Mouse (Mus musculus) forebrain, embryonic 14.5 days (tissue): ENCODE results near the gene Smim20. TPM values are rescaled to one million over a fixed set of nuclear protein-coding genes. Genes with fewer than 3 reads are reported as not detected.

Source experiments
- ATAC-seq: fragments of 200-750 bp; cut with Nextera tagmentation; 2 replicates; pipeline ENCODE4 v1.8.0; 2017; ENCODE audit warnings: mild to moderate bottlenecking, moderate library complexity
- DNase-seq: peaks from one replicate; pipeline ENCODE4 v3.0.0-alpha.2; 2015; ENCODE audit warnings: low spot score
- H3K27ac ChIP-seq: fragments of 300-500 bp; sonication (generic); 2 replicates; pipeline ENCODE4 v1.5.1; 2014; ENCODE audit warnings: low read depth, mild to moderate bottlenecking, control low read depth, low read length, moderate library complexity
- H3K27me3 ChIP-seq: fragments of 300-500 bp; sonication (generic); replicated peaks from 2 replicates; pipeline ENCODE4 v1.6.1; 2014; ENCODE audit warnings: low read length, control low read depth, mixed read lengths; ENCODE audit not compliant: control insufficient read depth, insufficient read depth
- H3K36me3 ChIP-seq: fragments of 300-500 bp; sonication (generic); 2 replicates; pipeline ENCODE4 v1.6.1; 2014; ENCODE audit warnings: low read length, control low read depth; ENCODE audit not compliant: control insufficient read depth, insufficient read depth
- H3K4me1 ChIP-seq: fragments of 300-500 bp; sonication (generic); 2 replicates; pipeline ENCODE4 v1.6.1; 2014; ENCODE audit warnings: antibody characterized with exemption, low read length, control low read depth; ENCODE audit not compliant: control insufficient read depth, insufficient read depth
- H3K4me2 ChIP-seq: fragments of 300-500 bp; sonication (generic); 2 replicates; pipeline ENCODE4 v1.6.1; 2014; ENCODE audit warnings: mild to moderate bottlenecking, control low read depth, low read length
- H3K4me3 ChIP-seq: fragments of 300-500 bp; sonication (generic); 2 replicates; pipeline ENCODE4 v1.5.1; 2014; ENCODE audit warnings: low read depth, low read length, control low read depth
- H3K9ac ChIP-seq: fragments of 300-500 bp; sonication (generic); 2 replicates; pipeline ENCODE4 v1.6.1; 2014; ENCODE audit warnings: mild to moderate bottlenecking, low read length, control low read depth, moderate library complexity
- H3K9me3 ChIP-seq: fragments of 300-500 bp; sonication (generic); replicated peaks from 2 replicates; pipeline ENCODE4 v1.6.1; 2016; ENCODE audit warnings: low read length, control low read depth, mixed read lengths; ENCODE audit not compliant: control insufficient read depth
- WGBS: fragments of 180-500 bp; shearing (Covaris S2); extraction: QIAGEN DNeasy Blood & Tissue Kit; methylation state at CpG from one replicate; pipeline ENCODE4 v1.1.7; 2014; 5-methylcytosine and 5-hydroxymethylcytosine counted together
- polyA plus RNA-seq: library from polyadenylated mRNA; unstranded; fragments of >200 nt; fragmentation: Nextera tagmentation; extraction: Ambion mirVana; gene quantifications from 2 replicates; pipeline ENCODE4 v1.2.1, GENCODE M21; 2014

Gene Smim20
- polyA plus RNA-seq, 1 experiment from 2014 or later: 95.4 TPM

- 93% methylated on average over 3 of the region's 3 CpGs for WGBS
- Histone ChIP-seq H3K36me3 (no peaks in the 10 kb centered on the region), H3K9ac (no peak overlapping the region), H3K27ac (no peak overlapping the region), H3K4me2 (no peak overlapping the region), H3K9me3 (no peaks in the 10 kb centered on the region), H3K4me3 (no peak overlapping the region), H3K4me1 (no peaks in the 10 kb centered on the region), H3K27me3 (no peaks in the 10 kb centered on the region)
- ATAC-seq (no peak), DNase-seq (no peak)
These were observed 40.0 kb downstream of the Smim20 start for GRCm38 (mm10) chr5:53306864-53307263.

DNA sequence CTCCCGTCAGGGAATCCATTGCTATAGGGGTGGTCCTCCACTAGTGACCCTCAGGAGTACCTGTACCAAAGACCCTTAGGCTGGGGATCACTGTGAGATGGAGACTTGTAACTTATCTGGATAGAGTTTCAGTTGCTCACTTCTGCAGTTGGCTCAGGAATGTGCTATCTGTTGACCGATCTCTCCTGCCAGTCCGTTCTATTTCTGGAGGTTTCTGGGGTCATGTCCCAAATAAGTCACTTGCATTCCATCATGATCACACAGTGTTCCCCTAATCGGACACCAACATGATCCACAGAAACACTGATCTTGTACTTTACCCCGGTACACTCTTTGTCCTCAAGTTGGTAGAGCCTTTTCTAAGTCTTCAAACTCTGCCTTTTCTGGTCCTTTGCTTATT lies 40.6 kb downstream of the Smim20 start:
- Histone ChIP-seq H3K4me1 (no peaks in the 10 kb centered on the region), H3K27me3 (no peaks in the 10 kb centered on the region), H3K36me3 (no peaks in the 10 kb centered on the region), H3K4me2 (no peak overlapping the region), H3K27ac (no peak overlapping the region), H3K4me3 (no peak overlapping the region), H3K9ac (no peak overlapping the region), H3K9me3 (no peaks in the 10 kb centered on the region)
- DNase-seq: no peak
- ATAC-seq: no peak
- 96% methylated on average over 5 of the region's 5 CpGs for WGBS

- H3K4me3 ChIP-seq: no peak overlapping the region
- no peaks in the 10 kb centered on the region for H3K4me1 ChIP-seq
- no peak for ATAC-seq
- no peak for DNase-seq
- H3K9me3 ChIP-seq: no peaks in the 10 kb centered on the region
- H3K9ac ChIP-seq: no peak overlapping the region
- H3K27ac ChIP-seq: no peak overlapping the region
- no peak overlapping the region for H3K4me2 ChIP-seq
- WGBS: 93% methylated on average over 13 of the region's 13 CpGs
- H3K27me3 ChIP-seq: no peaks in the 10 kb centered on the region
- no peaks in the 10 kb centered on the region for H3K36me3 ChIP-seq
These were observed 47.7 kb downstream of the Smim20 start for GRCm38 (mm10) chr5:53314404-53315167.

DNA sequence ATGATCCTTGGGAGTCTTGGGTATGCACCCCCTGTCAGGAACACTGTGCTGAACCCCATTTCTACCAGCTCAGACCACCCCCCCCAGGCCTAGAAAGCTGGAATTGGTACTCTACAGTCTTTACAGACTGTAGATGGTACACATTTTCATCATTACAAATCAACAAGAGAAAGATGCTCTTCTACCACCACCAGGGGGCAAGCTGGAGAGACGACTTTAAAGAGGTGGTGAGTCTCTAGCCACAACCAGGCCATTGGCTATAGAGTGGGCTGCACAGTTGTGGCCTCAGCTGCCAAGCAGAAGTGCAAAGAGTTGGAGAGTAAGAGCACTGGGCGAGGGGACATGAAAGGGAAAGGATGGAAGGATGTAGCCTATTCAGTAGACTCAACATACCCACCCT lies 48.9 kb downstream of the Smim20 start:
- H3K36me3 ChIP-seq: no peaks in the 10 kb centered on the region
- no peaks in the 10 kb centered on the region for H3K4me1 ChIP-seq
- H3K4me3 ChIP-seq: no peak overlapping the region
- H3K9ac ChIP-seq: no peak overlapping the region
- no peak for ATAC-seq
- H3K27me3 ChIP-seq: no peaks in the 10 kb centered on the region
- no peak overlapping the region for H3K4me2 ChIP-seq
- DNase-seq: no peak
- 61% methylated on average over 2 of the region's 2 CpGs for WGBS
- H3K27ac ChIP-seq: no peak overlapping the region
- H3K9me3 ChIP-seq: no peaks in the 10 kb centered on the region

DNA sequence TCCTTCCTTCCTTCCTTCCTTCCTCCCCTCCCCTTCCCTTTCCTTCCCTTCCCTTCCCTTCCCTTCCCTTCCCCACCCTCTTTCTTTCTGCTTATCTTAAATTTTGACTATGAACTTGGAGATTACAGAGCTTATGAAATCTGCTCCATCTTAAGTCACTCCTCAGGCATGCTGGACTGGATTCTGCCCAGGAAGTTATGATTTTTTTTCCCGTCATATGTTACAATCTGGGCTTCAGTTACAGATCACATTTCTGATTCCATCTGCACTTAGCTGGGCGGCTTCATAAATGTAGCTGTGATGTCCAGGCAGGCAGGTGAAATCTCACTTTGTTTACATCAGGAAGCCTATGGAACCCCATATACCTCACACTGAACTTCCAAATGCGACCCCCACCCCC lies 50.5 kb downstream of the Smim20 start:
- Histone ChIP-seq H3K4me3 (no peak overlapping the region), H3K4me2 (no peak overlapping the region), H3K4me1 (no peaks in the 10 kb centered on the region), H3K27ac (no peak overlapping the region), H3K36me3 (no peaks in the 10 kb centered on the region), H3K27me3 (no peaks in the 10 kb centered on the region), H3K9me3 (no peaks in the 10 kb centered on the region), H3K9ac (no peak overlapping the region)
- ATAC-seq (no peak), DNase-seq (no peak)
- WGBS: 83% methylated on average over 3 of the region's 3 CpGs

GRCm38 (mm10) chr5:53317885-53318466 lies 51.1 kb downstream of the Smim20 start:
- no peak for ATAC-seq
- H3K27ac ChIP-seq: no peak overlapping the region
- no peak overlapping the region for H3K4me3 ChIP-seq
- no peaks in the 10 kb centered on the region for H3K9me3 ChIP-seq
- no peaks in the 10 kb centered on the region for H3K36me3 ChIP-seq
- no peaks in the 10 kb centered on the region for H3K4me1 ChIP-seq
- no peaks in the 10 kb centered on the region for H3K27me3 ChIP-seq
- no peak for DNase-seq
- 90% methylated on average over 7 of the region's 7 CpGs for WGBS
- H3K9ac ChIP-seq: no peak overlapping the region
- H3K4me2 ChIP-seq: no peak overlapping the region

DNA sequence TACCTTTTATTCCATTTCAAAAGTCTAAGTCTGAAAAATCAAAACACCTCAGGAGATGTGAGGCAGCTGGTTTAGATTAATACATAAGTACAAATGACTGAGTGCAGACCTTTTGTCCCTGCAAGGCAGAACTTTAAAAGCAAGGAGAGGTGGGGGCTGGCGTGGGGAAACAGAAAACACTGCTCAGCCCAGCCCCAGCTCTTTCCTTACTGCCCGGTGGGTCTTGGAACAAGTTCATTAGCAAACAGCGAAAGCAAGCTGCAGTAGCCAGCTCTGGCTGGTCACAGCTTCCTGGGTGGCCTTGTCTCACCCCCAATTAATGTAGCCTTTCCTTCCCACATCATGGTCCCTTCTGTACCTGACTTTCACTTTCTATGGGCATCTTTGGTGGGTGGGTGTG lies 53.4 kb downstream of the Smim20 start:
- ATAC-seq (peak; percentile 22), DNase-seq (no peak)
- Histone ChIP-seq H3K36me3 (no peaks in the 10 kb centered on the region), H3K4me2 (no peak overlapping the region), H3K27me3 (no peaks in the 10 kb centered on the region), H3K27ac (no peak overlapping the region), H3K9ac (no peak overlapping the region), H3K9me3 (no peaks in the 10 kb centered on the region), H3K4me1 (peaks cover 1% of the 10 kb centered on the region), H3K4me3 (no peak overlapping the region)
- 37% methylated on average over 3 of the region's 3 CpGs for WGBS

DNA sequence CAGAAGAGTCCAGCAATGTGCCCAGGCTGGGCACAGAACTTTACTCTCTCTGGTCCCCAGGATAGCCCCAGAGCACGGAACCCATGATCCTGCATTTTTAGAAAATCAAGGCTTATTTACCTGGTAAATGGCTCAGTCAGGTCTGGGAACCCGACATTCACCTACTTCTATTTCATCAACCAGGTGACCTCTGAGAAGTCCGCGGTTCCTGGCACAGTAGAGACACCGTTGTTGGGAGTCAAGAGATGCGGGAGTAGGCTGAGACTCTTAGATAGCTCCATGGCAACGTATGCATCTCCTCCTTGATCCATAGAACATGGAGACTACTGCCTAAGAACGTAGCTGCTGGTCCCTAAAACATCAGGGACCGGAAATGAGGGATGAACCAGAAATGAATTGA lies 55.0 kb downstream of the Smim20 start:
- Histone ChIP-seq H3K9ac (no peak overlapping the region), H3K4me3 (no peak overlapping the region), H3K27ac (no peak overlapping the region), H3K4me1 (peaks cover 7% of the 10 kb centered on the region), H3K4me2 (no peak overlapping the region), H3K9me3 (no peaks in the 10 kb centered on the region), H3K36me3 (no peaks in the 10 kb centered on the region), H3K27me3 (no peaks in the 10 kb centered on the region)
- WGBS: 91% methylated on average over 9 of the region's 9 CpGs
- no peak for ATAC-seq
- no peak for DNase-seq

DNA sequence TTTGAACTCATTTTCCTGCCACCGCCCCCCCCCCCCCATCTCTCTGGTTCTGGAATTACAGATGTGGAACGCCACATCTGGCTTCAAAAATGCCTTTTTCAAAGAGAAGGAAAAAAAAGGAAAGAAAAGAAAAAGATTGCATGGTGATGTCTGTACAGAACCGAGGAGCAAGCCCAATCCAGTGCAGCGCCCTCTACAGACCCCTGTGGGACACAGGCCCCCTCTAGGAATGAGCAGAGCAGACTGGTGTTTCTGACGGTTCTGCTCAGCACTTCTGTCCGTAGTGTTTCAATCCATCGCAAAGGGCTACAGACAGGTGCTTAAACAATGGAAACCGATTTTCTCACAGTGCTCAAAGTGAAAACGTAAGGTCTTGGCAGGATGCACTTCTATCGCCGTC lies 55.6 kb downstream of the Smim20 start:
- no peaks in the 10 kb centered on the region for H3K27me3 ChIP-seq
- WGBS: 78% methylated on average over 11 of the region's 11 CpGs
- no peak for ATAC-seq

More for the DNA sequence above, 55.6 kb downstream of the Smim20 start:
- Histone ChIP-seq H3K36me3 (no peaks in the 10 kb centered on the region), H3K9me3 (no peaks in the 10 kb centered on the region), H3K4me1 (peaks cover 7% of the 10 kb centered on the region), H3K4me2 (no peak overlapping the region), H3K9ac (no peak overlapping the region), H3K4me3 (no peak overlapping the region), H3K27ac (no peak overlapping the region)
- DNase-seq: no peak
